Mouse (Mus musculus) midbrain, embryonic 15.5 days (tissue): ENCODE data around the gene Aarsd1. TPM values are rescaled to one million over a fixed set of nuclear protein-coding genes. Genes with fewer than 3 reads are reported as not detected.
A peak's percentile ranks its signal among the peaks of the same experiment; 100 is the strongest.
"Not testable (repeated sequence)": the region's sequence is repeated elsewhere in the genome, so short reads cannot be mapped to it uniquely, and the experiment has no call there.

Source experiments
- ATAC-seq: fragments of 200-750 bp; cut with Nextera tagmentation; replicated peaks from 2 replicates; pipeline ENCODE4 v1.8.0; 2017; ENCODE audit warnings: moderate TSS enrichment
- H3K27ac ChIP-seq: fragments of 300-500 bp; sonication (generic); 2 replicates; pipeline ENCODE4 v1.5.1; 2015; ENCODE audit warnings: mild to moderate bottlenecking, inconsistent platforms
- H3K27me3 ChIP-seq: fragments of 300-500 bp; sonication (generic); replicated peaks from 2 replicates; pipeline ENCODE4 v1.6.1; 2015; ENCODE audit warnings: inconsistent platforms
- H3K36me3 ChIP-seq: fragments of 300-500 bp; sonication (generic); replicated peaks from 2 replicates; pipeline ENCODE4 v1.6.1; 2015; ENCODE audit warnings: inconsistent platforms
- H3K4me1 ChIP-seq: fragments of 300-500 bp; sonication (generic); 2 replicates; pipeline ENCODE4 v1.6.1; 2015; ENCODE audit warnings: inconsistent platforms
- H3K4me2 ChIP-seq: fragments of 300-500 bp; sonication (generic); 2 replicates; pipeline ENCODE4 v1.6.1; 2015; ENCODE audit warnings: inconsistent platforms, mild to moderate bottlenecking, moderate library complexity
- H3K4me3 ChIP-seq: fragments of 300-500 bp; sonication (generic); 2 replicates; pipeline ENCODE4 v1.5.1; 2015; ENCODE audit warnings: mild to moderate bottlenecking, inconsistent platforms
- H3K9ac ChIP-seq: fragments of 300-500 bp; sonication (generic); 2 replicates; pipeline ENCODE4 v1.6.1; 2015; ENCODE audit warnings: mild to moderate bottlenecking, inconsistent platforms
- H3K9me3 ChIP-seq: fragments of 300-500 bp; sonication (generic); 2 replicates; pipeline ENCODE4 v1.6.1; 2016; ENCODE audit warnings: inconsistent platforms
- WGBS: fragments of 180-500 bp; shearing (Covaris S2); methylation state at CpG from one replicate; pipeline ENCODE4 v1.1.7; 2015; ENCODE audit warnings: mixed read lengths; 5-methylcytosine and 5-hydroxymethylcytosine counted together
- polyA plus RNA-seq: library from polyadenylated mRNA; unstranded; fragments of >200 nt; fragmentation: Nextera tagmentation; extraction: Ambion mirVana; gene quantifications from 2 replicates; pipeline ENCODE4 v1.2.1, GENCODE M21; 2015

The Aarsd1 gene
- polyA plus RNA-seq, 1 experiment from 2014 or later = 103 TPM

GRCm38 (mm10) chr11:101457631-101458030 is 40.2 kb upstream of the Aarsd1 start:
- ATAC-seq = no peak
- no peak overlapping the region for H3K4me2 ChIP-seq
- WGBS = 87% methylated on average over 9 of the region's 9 CpGs

GRCm38 (mm10) chr11:101455627-101456026 is 38.2 kb upstream of the Aarsd1 start:
- no peaks in the 10 kb centered on the region for H3K9me3 ChIP-seq
- ATAC-seq = no peak
- no peak overlapping the region for H3K4me2 ChIP-seq
- H3K4me3 ChIP-seq = no peak overlapping the region
- no peak overlapping the region for H3K9ac ChIP-seq
- H3K27me3 ChIP-seq = no peaks in the 10 kb centered on the region
- no peaks in the 10 kb centered on the region for H3K4me1 ChIP-seq
- H3K27ac ChIP-seq = no peak overlapping the region
- whole genome bisulfite sequencing = 90% methylated on average over 7 of the region's 7 CpGs
- H3K36me3 ChIP-seq = peaks cover 26% of the 10 kb centered on the region

More at GRCm38 (mm10) chr11:101457631-101458030, 40.2 kb upstream of the Aarsd1 start:
- Histone ChIP-seq H3K4me3 (no peak overlapping the region), H3K9me3 (no peaks in the 10 kb centered on the region), H3K9ac (no peak overlapping the region), H3K4me1 (peaks cover 12% of the 10 kb centered on the region), H3K27ac (no peak overlapping the region), H3K36me3 (peaks cover 42% of the 10 kb centered on the region), H3K27me3 (no peaks in the 10 kb centered on the region)

- no peak for ATAC-seq
- H3K9me3 ChIP-seq = no peaks in the 10 kb centered on the region
- peaks cover 19% of the 10 kb centered on the region for H3K36me3 ChIP-seq
- WGBS = 28% methylated on average over 6 of the region's 6 CpGs
- H3K27ac ChIP-seq = no peak overlapping the region
- H3K4me1 ChIP-seq = no peaks in the 10 kb centered on the region
- H3K4me2 ChIP-seq = no peak overlapping the region
- no peaks in the 10 kb centered on the region for H3K27me3 ChIP-seq
- no peak overlapping the region for H3K4me3 ChIP-seq
- no peak overlapping the region for H3K9ac ChIP-seq
Observed at GRCm38 (mm10) chr11:101454702-101455101, 37.3 kb upstream of the Aarsd1 start.

- H3K4me2 ChIP-seq = no peak overlapping the region
- 0 out of 2 replicates have a peak, but pooled peaks cover 6% of the 10 kb centered on the region for H3K36me3 ChIP-seq
- no peak overlapping the region for H3K9ac ChIP-seq
- no peaks in the 10 kb centered on the region for H3K27me3 ChIP-seq
- no peak for ATAC-seq
- no peak overlapping the region for H3K27ac ChIP-seq
- H3K4me3 ChIP-seq = no peak overlapping the region
- H3K9me3 ChIP-seq = no peaks in the 10 kb centered on the region
- no peaks in the 10 kb centered on the region for H3K4me1 ChIP-seq
- WGBS = 77% methylated on average over 10 of the region's 10 CpGs
Observed at GRCm38 (mm10) chr11:101452093-101452774, 34.8 kb upstream of the Aarsd1 start.

- no peaks in the 10 kb centered on the region for H3K4me1 ChIP-seq
- H3K27me3 ChIP-seq = no peaks in the 10 kb centered on the region
- ATAC-seq = no peak
- no peak overlapping the region for H3K4me2 ChIP-seq
- no peaks in the 10 kb centered on the region for H3K36me3 ChIP-seq
- H3K4me3 ChIP-seq = no peak overlapping the region
- no peak overlapping the region for H3K27ac ChIP-seq
- H3K9ac ChIP-seq = no peak overlapping the region
- no peaks in the 10 kb centered on the region for H3K9me3 ChIP-seq
- 93% methylated on average over 10 of the region's 10 CpGs for WGBS
Observed at GRCm38 (mm10) chr11:101451536-101451935, 34.1 kb upstream of the Aarsd1 start.

- ATAC-seq = no peak
- WGBS = 84% methylated on average over 3 of the region's 3 CpGs
Observed at GRCm38 (mm10) chr11:101450394-101450793, 33.0 kb upstream of the Aarsd1 start.

GRCm38 (mm10) chr11:101449596-101449995 is 32.2 kb upstream of the Aarsd1 start:
- not testable (repeated sequence) for H3K27me3 ChIP-seq, H3K36me3 ChIP-seq, H3K4me3 ChIP-seq, H3K9me3 ChIP-seq, H3K4me2 ChIP-seq, ATAC-seq, H3K27ac ChIP-seq, H3K9ac ChIP-seq, H3K4me1 ChIP-seq
- 90% methylated on average over 4 of the region's 4 CpGs for WGBS

More at GRCm38 (mm10) chr11:101450394-101450793, 33.0 kb upstream of the Aarsd1 start:
- Histone ChIP-seq H3K9ac (no peak overlapping the region), H3K4me1 (no peaks in the 10 kb centered on the region), H3K9me3 (no peaks in the 10 kb centered on the region), H3K27ac (no peak overlapping the region), H3K36me3 (peaks cover 4% of the 10 kb centered on the region; the same call in 1 of the 2 replicates), H3K4me3 (no peak overlapping the region), H3K4me2 (no peak overlapping the region), H3K27me3 (no peaks in the 10 kb centered on the region)

- H3K36me3 ChIP-seq = peaks cover 16% of the 10 kb centered on the region
- H3K9me3 ChIP-seq = no peaks in the 10 kb centered on the region
- no peak overlapping the region for H3K9ac ChIP-seq
- H3K27me3 ChIP-seq = no peaks in the 10 kb centered on the region
- no peak for ATAC-seq
- H3K4me1 ChIP-seq = peaks cover 4% of the 10 kb centered on the region
- no peak overlapping the region for H3K4me2 ChIP-seq
- H3K4me3 ChIP-seq = no peak overlapping the region
- 83% methylated on average over 4 of the region's 4 CpGs for WGBS
- no peak overlapping the region for H3K27ac ChIP-seq
Observed at GRCm38 (mm10) chr11:101448899-101449298, 31.5 kb upstream of the Aarsd1 start.

GRCm38 (mm10) chr11:101448274-101448746 is 30.9 kb upstream of the Aarsd1 start, which contains the start of gene Ifi35:
Ifi35 (plus strand) TSS chr11:101448407.
- Histone ChIP-seq H3K27me3 (no peaks in the 10 kb centered on the region), H3K36me3 (peaks cover 20% of the 10 kb centered on the region), H3K4me3 (0 out of 2 replicates have a peak within 1 kb of the TSS, but pooled peaks have one; percentile 2), H3K9me3 (no peaks in the 10 kb centered on the region), H3K4me2 (0 out of 2 replicates have a peak within 1 kb of the TSS, but pooled peaks have one; percentile 0), H3K4me1 (peaks cover 10% of the 10 kb centered on the region), H3K27ac (no peak within 1 kb of the TSS), H3K9ac (no peak within 1 kb of the TSS)
- WGBS = 49% methylated on average over 10 of the region's 10 CpGs
- ATAC-seq = no peak

GRCm38 (mm10) chr11:101447786-101448185 is 30.4 kb upstream of the Aarsd1 start:
- Histone ChIP-seq H3K36me3 (peaks cover 20% of the 10 kb centered on the region), H3K9me3 (no peaks in the 10 kb centered on the region), H3K27ac (no peak overlapping the region), H3K27me3 (no peaks in the 10 kb centered on the region), H3K4me3 (no peak overlapping the region), H3K4me1 (peaks cover 14% of the 10 kb centered on the region), H3K4me2 (no peak overlapping the region), H3K9ac (no peak overlapping the region)
- ATAC-seq = no peak
- 92% methylated on average over 5 of the region's 5 CpGs for WGBS

GRCm38 (mm10) chr11:101446860-101447259 is 29.4 kb upstream of the Aarsd1 start:
- not testable (repeated sequence) for H3K9ac ChIP-seq, H3K9me3 ChIP-seq, H3K4me2 ChIP-seq, ATAC-seq, H3K4me3 ChIP-seq, H3K27ac ChIP-seq, H3K27me3 ChIP-seq
- peaks cover 14% of the 10 kb centered on the region for H3K4me1 ChIP-seq
- WGBS = 88% methylated on average over 8 of the region's 8 CpGs
- H3K36me3 ChIP-seq = peaks cover 20% of the 10 kb centered on the region

- Histone ChIP-seq H3K36me3 (peaks cover 20% of the 10 kb centered on the region), H3K27ac (no peak overlapping the region), H3K9me3 (no peaks in the 10 kb centered on the region), H3K4me1 (peaks cover 14% of the 10 kb centered on the region), H3K9ac (no peak overlapping the region), H3K27me3 (no peaks in the 10 kb centered on the region), H3K4me3 (no peak overlapping the region), H3K4me2 (no peak overlapping the region)
- ATAC-seq = no peak
- WGBS = 89% methylated on average over 1 of the region's 1 CpGs
Observed at GRCm38 (mm10) chr11:101446319-101446718, 28.9 kb upstream of the Aarsd1 start.

- 2% methylated on average over 14 of the region's 14 CpGs for WGBS
- Histone ChIP-seq H3K9me3 (no peaks in the 10 kb centered on the region), H3K9ac (peak overlapping the region; percentile 76), H3K4me1 (peaks cover 14% of the 10 kb centered on the region), H3K27me3 (no peaks in the 10 kb centered on the region), H3K36me3 (peaks cover 20% of the 10 kb centered on the region), H3K27ac (peak overlapping the region; percentile 83), H3K4me3 (peak overlapping the region; percentile 68), H3K4me2 (peak overlapping the region; percentile 72)
- no peak for ATAC-seq
Observed at GRCm38 (mm10) chr11:101442760-101443159, 25.3 kb upstream of the Aarsd1 start.
